Mouse (Mus musculus) limb, embryonic 10.5 days (tissue): ENCODE results near the gene Cldn11. TPM values are rescaled to one million over a fixed set of nuclear protein-coding genes. Genes with fewer than 3 reads are reported as not detected.

Source experiments
- polyA plus RNA-seq: library from polyadenylated mRNA; unstranded; fragments of >200 nt; fragmentation: Nextera tagmentation; extraction: Ambion mirVana; gene quantifications from 2 replicates; pipeline ENCODE4 v1.2.1, GENCODE M21; 2016

Cldn11 gene
- polyA plus RNA-seq, 1 experiment from 2014 or later = 4.6 TPM

Other genes with a start within 250 kb of the Cldn11 start
- 4.7 and 5.4 TPM in 2 replicates for gene Phc3, start 180.5 kb upstream of the Cldn11 start, polyA plus RNA-seq
- gene Prkci, start 154.2 kb upstream of the Cldn11 start, polyA plus RNA-seq = 33.8 and 37.7 TPM in 2 replicates
- 22.3 and 28.9 TPM in 2 replicates for gene Skil, start 54.9 kb upstream of the Cldn11 start, polyA plus RNA-seq
- gene Slc7a14, start 160.5 kb downstream of the Cldn11 start, polyA plus RNA-seq = 0.09 and 0.15 TPM in 2 replicates